17 mouse cellular contexts compared by ENCODE assay signal in genomic region chr13:20157059-20157458, GRCm38 (mm10).
"Had no signal": no experiment of that assay in that cellular context is flagged by ENCODE, and none has a peak within 500 bp of the region (broad histone marks: within the 10 kb centered on the region; RNA-seq: fewer than 3 reads in every experiment).

No protein-coding gene starts in this region.

- H3K4me2 ChIP-seq: liver, embryonic 15.5 days; lung, embryonic 15.5 days; midbrain, embryonic 11.5 days; midbrain, embryonic 13.5 days; midbrain, embryonic 15.5 days; neural tube, embryonic 12.5 days had no signal

- H3K27ac ChIP-seq: liver, embryonic 15.5 days; lung, embryonic 15.5 days; macrophage; midbrain, embryonic 13.5 days; midbrain, embryonic 15.5 days; neural tube, embryonic 12.5 days had no signal

- H3K9me3 ChIP-seq: liver, embryonic 15.5 days; lung, embryonic 15.5 days; megakaryocyte, embryonic 14.5 days; midbrain, embryonic 13.5 days; midbrain, embryonic 15.5 days; neural tube, embryonic 12.5 days had no signal

- H3K4me1 ChIP-seq: midbrain, embryonic 13.5 days; midbrain, embryonic 15.5 days; neural tube, embryonic 12.5 days had no signal

- H3K27me3 ChIP-seq: lung, embryonic 15.5 days; midbrain, embryonic 13.5 days; midbrain, embryonic 15.5 days; neural tube, embryonic 12.5 days had no signal

- H3K36me3 ChIP-seq: liver, embryonic 15.5 days; lung, embryonic 15.5 days; midbrain, embryonic 13.5 days; midbrain, embryonic 15.5 days; neural tube, embryonic 12.5 days had no signal

- H3K4me3 ChIP-seq: liver, embryonic 15.5 days; lung, embryonic 15.5 days; megakaryocyte, embryonic 14.5 days; midbrain, embryonic 13.5 days; midbrain, embryonic 15.5 days; neural tube, embryonic 12.5 days had no signal

- DNase-seq: lung, adult 2 months; lung, postnatal 14 days; lung, postnatal 36 days; right cerebral cortex, postnatal 14 days; spleen, adult 18-20 months; thymus, adult 18-20 months; thymus, postnatal 14 days; thymus, postnatal 36 days had no signal

- H3K9ac ChIP-seq: liver, embryonic 15.5 days; lung, embryonic 15.5 days; midbrain, embryonic 13.5 days; midbrain, embryonic 15.5 days; neural tube, embryonic 12.5 days had no signal

- ATAC-seq: lung, postnatal 0 days; midbrain, embryonic 13.5 days; midbrain, embryonic 15.5 days had no signal
